Mouse (Mus musculus) 3134 (cell line): ENCODE measurements at regions not wholly inside any gene's neighbourhood (a gene's known extent, or its start where the extent isn't known, plus 50 kb on each side); places are given as distances from the start of the nearest gene placed in this dataset.

Experiments used
- DNase-seq: peaks from one replicate; pipeline ENCODE4 v3.0.0-alpha.2; 2011; ENCODE audit warnings: low spot score; ENCODE audit not compliant: insufficient read length; ENCODE audit errors: extremely low read depth

GRCm38 (mm10) chr3:60698189-60698588, 225.6 kb downstream of the Mbnl1 start:
- DNase-seq: no peak

GRCm38 (mm10) chr3:60707139-60707538, 234.5 kb downstream of the Mbnl1 start:
- DNase-seq: peak; percentile 42

DNA sequence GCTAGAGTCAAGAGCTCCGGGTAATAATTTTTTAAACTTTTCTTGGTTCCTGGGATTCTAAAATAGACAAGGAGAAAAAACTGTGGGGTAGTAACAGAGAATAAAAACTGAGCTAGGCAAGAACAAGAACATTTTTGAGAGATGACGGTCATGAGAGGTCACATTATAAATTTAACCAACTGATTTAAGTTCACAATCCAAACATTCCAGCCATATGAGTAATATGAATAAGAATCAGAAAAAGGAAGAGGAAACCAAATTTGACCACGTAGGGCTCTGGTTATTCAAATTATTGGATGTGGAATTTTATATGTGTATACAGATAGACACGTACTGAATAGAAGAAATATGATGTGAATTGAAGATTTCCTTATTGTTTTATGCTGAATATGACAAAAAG, 240.3 kb downstream of the Mbnl1 start:
- DNase-seq: peak; percentile 53

GRCm38 (mm10) chr3:60720322-60720721, 247.7 kb downstream of the Mbnl1 start:
- DNase-seq: peak; percentile 35

GRCm38 (mm10) chr3:60731331-60731730, 258.7 kb downstream of the Mbnl1 start:
- no peak for DNase-seq

GRCm38 (mm10) chr3:60740543-60741294, 261.9 kb upstream of the P2ry1 start:
- no peak for DNase-seq

DNA sequence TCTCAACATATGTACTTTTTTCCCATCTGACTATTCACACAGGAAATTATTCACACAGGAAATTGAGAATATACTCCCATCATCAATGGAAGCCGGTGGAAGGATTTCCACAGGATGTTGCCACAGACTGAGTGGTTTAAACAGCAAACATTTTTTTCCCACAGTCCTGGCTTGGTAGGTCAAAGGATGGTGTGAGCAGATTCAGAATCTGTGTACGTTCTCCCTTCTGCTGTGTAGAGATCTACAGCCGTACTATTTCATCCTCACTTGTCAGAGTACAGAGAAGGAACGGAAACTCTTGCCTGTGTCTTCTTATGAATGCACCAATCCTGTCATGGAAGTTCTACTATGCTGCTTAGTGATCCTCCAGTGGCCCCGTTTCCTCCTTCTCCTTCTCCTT, 261.2 kb upstream of the P2ry1 start:
- no peak for DNase-seq

DNA sequence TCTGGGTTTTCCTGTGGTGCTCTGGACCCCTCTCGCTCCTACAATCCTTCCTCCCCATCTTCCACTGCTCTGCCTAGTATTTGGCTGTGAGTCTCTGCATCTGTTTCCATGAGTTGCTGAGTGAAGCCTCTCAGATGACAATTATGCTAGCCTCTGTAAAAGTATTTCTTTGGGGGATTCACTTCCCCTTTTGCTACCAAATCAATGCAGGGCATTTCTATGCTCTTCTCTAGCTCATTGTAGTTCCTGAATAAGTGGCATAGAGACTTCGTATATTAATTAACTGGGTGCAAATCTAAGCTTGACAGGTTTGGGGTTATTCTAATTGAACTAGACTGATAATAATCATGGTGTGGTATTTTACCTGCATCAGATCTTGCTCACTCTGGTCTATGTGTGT, 260.4 kb upstream of the P2ry1 start:
- no peak for DNase-seq

GRCm38 (mm10) chr3:60745075-60745474, 257.5 kb upstream of the P2ry1 start:
- no peak for DNase-seq

DNA sequence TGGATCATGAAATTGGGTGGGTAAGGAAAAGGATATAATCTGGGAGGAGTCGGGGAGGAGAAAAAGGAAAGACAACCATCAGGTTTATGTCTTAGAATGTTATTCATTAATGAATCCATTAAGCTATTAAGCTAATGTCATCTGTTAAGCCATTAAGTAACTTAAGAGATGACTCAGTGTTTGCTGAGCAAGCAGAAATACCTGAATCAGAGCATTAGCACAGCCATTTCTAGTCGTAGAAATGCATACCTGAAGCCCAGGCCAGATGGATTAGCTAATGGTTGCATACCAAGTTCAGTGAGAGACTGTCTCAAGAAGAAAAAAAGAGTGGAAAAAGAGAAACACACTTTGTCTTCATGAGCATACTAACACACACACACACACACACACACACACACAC, 244.0 kb upstream of the P2ry1 start:
- no peak for DNase-seq

DNA sequence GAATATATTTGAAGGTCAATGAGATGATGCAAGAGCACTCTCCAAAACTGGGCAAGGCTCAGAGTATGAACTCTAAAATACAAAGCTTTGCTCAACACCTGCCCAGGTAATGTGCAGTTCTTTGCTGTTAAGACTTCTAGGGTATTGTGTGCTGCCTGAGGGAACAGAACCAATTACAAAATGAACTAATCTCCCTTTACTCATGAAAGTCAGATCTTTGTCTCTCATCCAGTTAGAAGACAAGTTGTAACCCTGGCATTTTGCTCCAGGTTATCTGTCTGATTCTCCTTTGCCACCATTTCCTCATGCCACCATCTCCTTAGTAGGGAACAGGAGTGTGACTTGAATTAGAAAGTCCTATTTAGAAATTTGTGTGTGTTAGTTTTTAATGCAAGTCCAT, 243.5 kb upstream of the P2ry1 start:
- DNase-seq: no peak

- peak; percentile 32 for DNase-seq
Observed at GRCm38 (mm10) chr3:60762874-60763273, 239.7 kb upstream of the P2ry1 start.

GRCm38 (mm10) chr3:60765079-60765478, 237.5 kb upstream of the P2ry1 start:
- no peak for DNase-seq

DNA sequence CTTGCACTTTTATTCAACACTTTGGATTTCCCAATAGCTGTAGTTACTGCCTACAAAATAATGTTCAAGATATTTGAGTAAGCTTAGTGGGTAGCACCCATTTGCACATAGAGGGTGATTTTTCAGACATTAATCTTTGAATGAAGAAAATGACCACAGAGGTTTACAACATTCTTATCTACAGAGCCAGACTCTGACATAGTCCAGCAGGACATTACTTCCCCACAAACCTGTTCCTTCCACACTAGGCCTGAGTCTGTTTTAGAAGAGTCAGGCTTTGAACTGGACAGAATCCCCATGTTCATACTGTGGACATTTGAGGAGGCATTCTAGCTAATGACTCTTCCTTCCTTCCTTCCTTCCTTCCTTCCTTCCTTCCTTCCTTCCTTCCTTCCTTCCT, 233.6 kb upstream of the P2ry1 start:
- DNase-seq: no peak

GRCm38 (mm10) chr3:60771866-60772265, 230.7 kb upstream of the P2ry1 start:
- DNase-seq: no peak

- DNase-seq: no peak
Observed at GRCm38 (mm10) chr3:60773383-60773782, 229.2 kb upstream of the P2ry1 start.

GRCm38 (mm10) chr3:60785137-60785875, 217.3 kb upstream of the P2ry1 start:
- no peak for DNase-seq

- no peak for DNase-seq
Observed at GRCm38 (mm10) chr3:60787989-60788388, 214.6 kb upstream of the P2ry1 start.

DNA sequence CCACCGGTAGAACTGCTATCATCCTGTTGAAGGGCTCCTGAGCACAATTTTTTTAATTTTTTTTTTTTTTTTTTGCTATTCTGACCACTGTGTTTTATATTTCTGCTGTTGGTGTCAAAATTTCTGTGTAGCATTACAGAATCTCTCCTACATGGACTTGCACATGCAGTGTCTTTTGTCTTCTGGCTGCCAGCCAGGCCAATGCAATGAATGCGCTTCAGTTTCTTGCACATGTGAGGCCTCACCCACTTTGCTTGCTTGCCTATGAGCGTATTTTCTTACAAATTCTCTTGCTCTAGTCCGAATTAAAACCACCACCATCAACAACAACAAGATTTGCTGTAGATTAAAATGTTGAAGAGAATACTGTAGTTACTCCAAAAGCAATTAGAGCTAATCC, 213.2 kb upstream of the P2ry1 start:
- DNase-seq: no peak

GRCm38 (mm10) chr3:60792166-60792565, 210.4 kb upstream of the P2ry1 start:
- no peak for DNase-seq

DNA sequence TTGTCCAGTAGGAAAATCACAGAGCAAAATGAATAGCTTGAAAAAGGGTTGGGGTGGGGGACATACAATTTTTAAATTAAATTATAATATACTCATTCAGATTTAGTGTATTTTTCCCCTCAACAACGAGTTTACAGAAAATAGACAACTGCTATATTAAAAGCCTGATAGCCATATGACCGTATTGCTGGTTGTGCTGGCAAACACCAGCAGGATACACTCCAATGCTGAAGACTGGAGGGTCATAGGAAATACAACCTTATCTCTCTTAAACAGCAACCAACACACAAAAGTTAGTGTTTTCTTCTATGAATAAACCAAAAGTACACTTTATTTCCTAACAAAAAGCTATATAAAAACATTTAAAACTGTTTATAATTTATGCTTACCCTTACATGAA, 206.4 kb upstream of the P2ry1 start:
- DNase-seq: no peak

- no peak for DNase-seq
Observed at GRCm38 (mm10) chr3:60797808-60798207, 204.8 kb upstream of the P2ry1 start.
